Mouse (Mus musculus): ENCODE measurements around the gene Pgs1. TPM values are rescaled to one million over a fixed set of nuclear protein-coding genes. Genes with fewer than 3 reads are reported as not detected.

The Pgs1 gene
- polyA plus RNA-seq, 1 experiment from 2014 or later: 120 TPM

- ChIA-PET CTCF (interaction anchor here (1.0 to 1.3 kb wide), 3 partner anchors 8 to 30 kb away, joined by 3 read pairs; no protein-coding TSS in a partner anchor), POLR2A (interaction anchor here (1.2 to 2.5 kb wide), 6 partner anchors 10 to 36 kb away, joined by 3 to 16 read pairs (median 6); partner anchors contain the start of genes Pgs1 and Socs3)
- H3K27me3 ChIP-seq: no peaks in the 10 kb centered on the region
- TF ChIP-seq CTCF (IDR thresholded peaks at IDR 0.05): no peak
- in situ Hi-C loops (cut with MboI; ENCODE audit: low pct_unique_long_range_greater_than_20kb): no loop called here
- DNase-seq (ENCODE audit: low read depth, low spot score) (no peak), ATAC-seq (no peak)
These were observed 18.1 kb downstream of the Pgs1 start for GRCm38 (mm10) chr11:118004217-118004616.

DNA sequence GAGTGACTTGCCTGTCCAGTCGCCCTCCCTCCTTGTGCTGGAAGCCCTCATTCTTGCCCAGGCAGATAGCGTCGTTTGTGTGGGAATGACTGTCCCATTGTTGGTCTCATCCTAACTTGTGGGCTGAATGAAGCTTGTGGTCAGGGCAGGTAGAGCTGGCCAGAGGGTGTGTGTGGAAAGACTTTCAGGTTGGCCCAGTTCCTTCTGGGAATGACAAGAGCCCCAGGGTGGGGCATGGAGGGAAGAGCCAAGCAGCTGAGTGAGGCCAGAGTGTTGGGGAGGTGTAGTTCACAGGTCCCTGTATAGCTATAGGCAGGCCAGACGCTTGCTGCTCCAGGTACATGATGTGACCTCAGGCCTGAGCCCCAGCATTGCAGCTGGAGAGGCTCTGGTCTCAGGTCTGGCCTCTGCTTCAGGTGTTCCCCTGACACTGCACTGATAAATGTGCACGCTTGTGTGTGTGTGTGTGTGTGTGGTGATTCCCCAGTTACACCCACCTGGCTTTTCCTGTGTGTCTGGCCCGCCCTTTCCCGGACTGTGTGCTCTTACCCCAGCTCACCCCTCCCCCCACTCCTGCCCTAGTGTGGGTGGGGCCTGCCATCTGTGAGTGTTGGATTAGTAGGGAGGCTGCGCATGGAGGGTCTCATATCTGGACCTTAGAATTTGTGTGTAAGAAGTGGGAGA, 21.5 kb downstream of the Pgs1 start:
- TF ChIP-seq CTCF (IDR thresholded peaks at IDR 0.05): no peak
- CTCF ChIA-PET: interaction anchor here (0.7 to 3.4 kb wide), 4 partner anchors 13 to 358 kb away, joined by 3 to 11 read pairs (median 7); partner anchors contain the start of gene Socs3
- DNase-seq (ENCODE audit: low read depth, low spot score): no peak
- H3K27me3 ChIP-seq: no peaks in the 10 kb centered on the region
- in situ Hi-C loops (cut with MboI; ENCODE audit: low pct_unique_long_range_greater_than_20kb): no loop called here
- POLR2A ChIA-PET: interaction anchor here (1.2 to 8.3 kb wide), 3 partner anchors 13 to 39 kb away, joined by 3 to 51 read pairs (median 5); partner anchors contain the start of gene Socs3
- ATAC-seq: no peak

GRCm38 (mm10) chr11:118008144-118008805, 22.2 kb downstream of the Pgs1 start:
- H3K27me3 ChIP-seq: no peaks in the 10 kb centered on the region
- ChIA-PET POLR2A (interaction anchor here (1.1 to 8.3 kb wide), 5 partner anchors 14 to 70 kb away, joined by 3 to 51 read pairs (median 5); partner anchors contain the start of gene Socs3), CTCF (interaction anchor here (1.4 to 3.4 kb wide), 5 partner anchors 13 to 58 kb away, joined by 3 to 11 read pairs (median 4); partner anchors contain the start of gene Socs3)
- ATAC-seq (no peak), DNase-seq (ENCODE audit: low read depth, low spot score) (no peak)
- in situ Hi-C loops (cut with MboI; ENCODE audit: low pct_unique_long_range_greater_than_20kb): no loop called here
- no peak for TF ChIP-seq CTCF (IDR thresholded peaks at IDR 0.05)

DNA sequence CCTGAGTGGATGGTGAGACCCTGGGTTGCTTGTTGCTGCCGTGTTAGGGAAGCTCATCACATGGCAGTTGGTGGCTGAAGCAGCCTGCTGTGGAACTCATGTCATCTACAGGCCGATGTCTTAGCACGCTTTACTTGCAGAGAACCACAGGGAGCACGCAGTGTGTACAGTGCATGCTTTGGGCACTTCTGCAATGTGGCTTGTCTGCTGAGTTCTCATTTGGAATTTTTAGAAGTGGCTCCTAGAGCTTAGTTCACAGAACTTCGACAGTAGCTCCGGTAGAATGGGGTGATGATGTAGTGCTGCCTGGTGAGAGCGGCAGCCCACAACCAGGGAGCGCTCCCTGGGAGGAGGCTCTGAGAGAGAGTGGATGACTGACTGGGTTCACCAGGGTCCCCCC, 22.8 kb downstream of the Pgs1 start:
- H3K27me3 ChIP-seq: no peaks in the 10 kb centered on the region
- POLR2A ChIA-PET: interaction anchor here (1.1 to 8.3 kb wide), 5 partner anchors 14 to 71 kb away, joined by 3 to 51 read pairs (median 5); partner anchors contain the start of gene Socs3
- CTCF ChIA-PET: interaction anchor here (1.0 to 3.4 kb wide), 8 partner anchors 12 to 59 kb away, joined by 3 to 11 read pairs (median 4); partner anchors contain the start of gene Socs3

DNA sequence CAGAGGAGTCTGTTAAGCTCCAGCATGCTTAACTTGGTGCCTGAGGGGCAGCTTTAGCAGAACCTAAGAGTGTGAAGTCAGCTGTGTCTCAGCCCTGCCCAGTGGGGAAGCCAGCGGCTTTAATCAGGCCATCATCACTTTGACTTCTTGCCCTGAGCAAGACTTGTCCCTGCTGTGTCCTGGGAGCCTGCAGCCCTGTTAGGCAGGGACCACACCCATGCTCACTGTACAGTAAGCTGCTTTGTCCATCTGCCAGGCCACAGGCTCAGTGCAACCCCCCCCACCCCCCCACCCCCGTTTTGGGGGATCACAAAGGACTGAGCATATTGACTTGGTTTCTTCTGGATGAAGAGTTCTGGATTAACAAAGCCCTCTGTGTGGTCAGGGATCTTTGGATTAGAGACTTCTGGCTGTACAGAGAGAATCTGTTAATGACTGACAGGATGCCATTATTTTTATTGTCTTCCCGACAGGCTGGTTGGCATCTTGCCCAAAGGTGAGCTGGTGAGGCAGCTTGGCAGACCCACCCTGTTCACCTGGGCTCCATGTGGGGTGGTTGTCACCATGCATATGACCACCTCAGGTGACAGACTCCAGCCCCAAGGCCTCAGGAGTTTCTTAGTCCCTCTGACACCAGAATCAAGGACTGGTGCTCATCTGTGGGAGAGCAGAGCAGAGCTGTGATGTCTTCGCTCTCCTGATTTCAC, 23.9 kb downstream of the Pgs1 start:
- ChIA-PET CTCF (interaction anchor here (0.7 to 3.4 kb wide), 11 partner anchors 8 to 60 kb away, joined by 3 to 11 read pairs (median 4); partner anchors contain the start of genes Pgs1 and Socs3), POLR2A (interaction anchor here (0.6 to 8.3 kb wide), 9 partner anchors 13 to 131 kb away, joined by 3 to 51 read pairs (median 7); partner anchors contain the start of gene Socs3)
- no peak for TF ChIP-seq CTCF (IDR thresholded peaks at IDR 0.05)
- in situ Hi-C loops (cut with MboI; ENCODE audit: low pct_unique_long_range_greater_than_20kb): loop anchor here (5.0 kb wide), 1 partner anchor 43 kb away; no protein-coding TSS in a partner anchor
- DNase-seq (ENCODE audit: low read depth, low spot score) (no peak), ATAC-seq (peak; percentile 24)
- no peaks in the 10 kb centered on the region for H3K27me3 ChIP-seq

More for the DNA sequence above, 22.8 kb downstream of the Pgs1 start:
- no peak for TF ChIP-seq CTCF (IDR thresholded peaks at IDR 0.05)
- in situ Hi-C loops (cut with MboI; ENCODE audit: low pct_unique_long_range_greater_than_20kb): no loop called here
- no peak for ATAC-seq
- DNase-seq (ENCODE audit: low read depth, low spot score): no peak

DNA sequence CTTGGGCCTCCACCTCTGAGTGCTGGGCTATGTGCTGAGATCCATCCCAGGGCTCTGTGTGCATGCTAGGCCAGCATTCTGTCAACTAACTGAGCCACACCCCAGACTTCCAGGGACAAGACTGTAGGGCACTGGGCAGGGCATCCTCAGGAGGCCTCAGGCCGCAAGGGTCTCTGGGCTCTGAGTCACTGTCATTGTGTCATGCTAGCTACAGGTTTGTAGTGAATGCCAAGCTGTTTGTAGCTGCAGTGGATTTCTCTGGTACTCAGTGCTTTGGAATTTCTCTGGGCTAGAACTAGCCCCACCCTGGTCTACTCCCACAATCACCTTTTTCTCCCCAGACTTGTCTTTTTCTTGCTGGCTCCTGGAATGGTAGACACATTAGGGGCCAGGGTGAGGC, 26.5 kb downstream of the Pgs1 start:
- in situ Hi-C loops (cut with MboI; ENCODE audit: low pct_unique_long_range_greater_than_20kb): loop anchor here (5.0 kb wide), 1 partner anchor 45 kb away; no protein-coding TSS in a partner anchor
- no peak for DNase-seq (ENCODE audit: low read depth, low spot score)
- ChIA-PET POLR2A (interaction anchor here (2.3 to 8.3 kb wide), 3 partner anchors 8 to 44 kb away, joined by 6 to 51 read pairs (median 11); partner anchors contain the start of gene Socs3), CTCF (interaction anchor here (1.0 to 2.9 kb wide), 4 partner anchors 8 to 42 kb away, joined by 3 to 18 read pairs (median 4); partner anchors contain the start of gene Socs3)
- TF ChIP-seq CTCF (IDR thresholded peaks at IDR 0.05): no peak
- H3K27me3 ChIP-seq: no peaks in the 10 kb centered on the region
- ATAC-seq: peak; percentile 40

GRCm38 (mm10) chr11:118013339-118013738, 27.2 kb downstream of the Pgs1 start:
- DNase-seq (ENCODE audit: low read depth, low spot score) (no peak), ATAC-seq (no peak)
- no peaks in the 10 kb centered on the region for H3K27me3 ChIP-seq
- POLR2A ChIA-PET: interaction anchor here (2.3 to 8.3 kb wide), 2 partner anchors 9 to 45 kb away, joined by 6 to 51 read pairs; partner anchors contain the start of gene Socs3
- no peak for TF ChIP-seq CTCF (IDR thresholded peaks at IDR 0.05)
- CTCF ChIA-PET: interaction anchor here (1.2 to 2.9 kb wide), 4 partner anchors 9 to 43 kb away, joined by 3 to 18 read pairs (median 4); partner anchors contain the start of gene Socs3
- in situ Hi-C loops (cut with MboI; ENCODE audit: low pct_unique_long_range_greater_than_20kb): loop anchor here (5.0 kb wide), 1 partner anchor 46 kb away; no protein-coding TSS in a partner anchor

GRCm38 (mm10) chr11:118014391-118014995, 28.4 kb downstream of the Pgs1 start:
- H3K27me3 ChIP-seq: no peaks in the 10 kb centered on the region
- ATAC-seq (no peak), DNase-seq (ENCODE audit: low read depth, low spot score) (no peak)
- in situ Hi-C loops (cut with MboI; ENCODE audit: low pct_unique_long_range_greater_than_20kb): loop anchor here (5.0 kb wide), 1 partner anchor 47 kb away; no protein-coding TSS in a partner anchor
- no peak for TF ChIP-seq CTCF (IDR thresholded peaks at IDR 0.05)
- ChIA-PET CTCF (interaction anchor here (0.9 to 2.0 kb wide), 5 partner anchors 8 to 40 kb away, joined by 3 to 8 read pairs (median 3); no protein-coding TSS in a partner anchor), POLR2A (interaction anchor here (0.9 to 8.3 kb wide), 3 partner anchors 10 to 46 kb away, joined by 3 to 51 read pairs (median 6); partner anchors contain the start of gene Socs3)
